19 mouse cellular contexts compared by ENCODE assay signal in the genomic region with DNA sequence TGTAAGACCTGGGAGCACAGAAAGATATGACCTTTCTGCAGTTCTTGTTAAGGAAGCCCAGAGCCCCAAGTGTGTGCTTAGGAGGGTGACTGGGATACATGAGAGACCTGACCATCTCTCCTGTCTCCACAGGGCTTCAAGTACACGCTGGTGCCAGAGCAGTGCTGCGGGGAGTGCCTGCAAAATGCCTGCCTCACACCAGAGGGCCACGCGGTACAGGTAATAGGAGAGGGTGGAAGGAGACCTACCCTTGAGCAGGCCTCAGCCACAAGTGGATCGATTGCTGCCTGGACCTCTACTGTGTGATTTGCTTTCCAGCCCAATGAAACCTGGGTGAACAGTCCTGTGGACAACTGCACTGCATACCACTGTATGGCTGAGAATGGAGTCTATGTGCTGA. TPM values are rescaled to one million over a fixed set of nuclear protein-coding genes. Genes with fewer than 3 reads are reported as not detected.
A peak's percentile ranks its signal among the peaks of the same experiment; 100 is the strongest.
DNase-seq lines count a peak whose midpoint lies in the region; ATAC-seq and TF ChIP-seq lines count a peak whose summit lies in the region.
"Had no signal": no experiment of that assay in that cellular context is flagged by ENCODE, and none has a peak within 500 bp of the region (broad histone marks: within the 10 kb centered on the region; RNA-seq: fewer than 3 reads in every experiment).

No protein-coding gene starts in this region.

- H3K4me3 ChIP-seq in forebrain, postnatal 0 days (ENCODE audit: low read depth, low read length), result no peak overlapping the region
- H3K4me3 ChIP-seq in forebrain, embryonic 13.5 days, result no peak overlapping the region
- H3K4me3 ChIP-seq: heart, embryonic 12.5 days; hindbrain, embryonic 13.5 days had no signal

- intact Hi-C loops in left cerebral cortex, postnatal 4 days (cut with DNase I), result no loop called here
- intact Hi-C loops in left cerebral cortex, postnatal 25 days (cut with DNase I), result no loop called here

- no peak for DNase-seq in forebrain, postnatal 0 days
- DNase-seq in left cerebral cortex, postnatal 4 days, result peak; percentile 19
- DNase-seq in left cerebral cortex, postnatal 25 days (ENCODE audit: low spot score in 2 of 2), result no peak
- peak; percentile 26 for DNase-seq in 416B (ENCODE audit: low read depth)
- peak; percentile 11 for DNase-seq in brain, adult 2 months (ENCODE audit: low read depth, low spot score)
- no peak for DNase-seq in embryo, embryonic 9.5 days (ENCODE audit: extremely low spot score)
- DNase-seq in urinary bladder, adult 2 months (ENCODE audit: low spot score), result no peak
- DNase-seq: adrenal gland, adult 8-10 months; cerebellum, adult 18-20 months; embryo, embryonic 11 days; lung, postnatal 10 days had no signal

- H3K36me3 ChIP-seq in forebrain, postnatal 0 days (ENCODE audit: insufficient read depth), result peaks cover 27% of the 10 kb centered on the region
- H3K36me3 ChIP-seq in forebrain, embryonic 13.5 days (ENCODE audit: poor library complexity, severe bottlenecking), result peaks cover 34% of the 10 kb centered on the region

- H3K4me2 ChIP-seq in forebrain, postnatal 0 days (ENCODE audit: low read depth), result no peak overlapping the region
- H3K4me2 ChIP-seq in forebrain, embryonic 13.5 days, result no peak overlapping the region
- H3K4me2 ChIP-seq: heart, embryonic 12.5 days; hindbrain, embryonic 13.5 days; midbrain, embryonic 11.5 days had no signal

- 85% methylated on average over 5 of the region's 5 CpGs for WGBS in forebrain, postnatal 0 days
- 81% methylated on average over 5 of the region's 5 CpGs for WGBS in forebrain, embryonic 13.5 days

- H3K4me1 ChIP-seq in forebrain, postnatal 0 days (ENCODE audit: insufficient read depth), result no peaks in the 10 kb centered on the region
- H3K4me1 ChIP-seq in forebrain, embryonic 13.5 days, result no peaks in the 10 kb centered on the region
- H3K4me1 ChIP-seq: heart, embryonic 12.5 days; hindbrain, embryonic 13.5 days had no signal

- no peak overlapping the region for H3K9ac ChIP-seq in forebrain, postnatal 0 days
- no peak overlapping the region for H3K9ac ChIP-seq in forebrain, embryonic 13.5 days
- H3K9ac ChIP-seq: heart, embryonic 12.5 days; hindbrain, embryonic 13.5 days had no signal

- no peak overlapping the region for H3K27ac ChIP-seq in forebrain, postnatal 0 days (ENCODE audit: low read depth, low read length)
- no peak overlapping the region for H3K27ac ChIP-seq in forebrain, embryonic 13.5 days
- H3K27ac ChIP-seq: hindbrain, embryonic 13.5 days had no signal

- H3K9me3 ChIP-seq in forebrain, postnatal 0 days (ENCODE audit: low read length), result no peaks in the 10 kb centered on the region
- H3K9me3 ChIP-seq in forebrain, embryonic 13.5 days (replicated peaks), result no peaks in the 10 kb centered on the region
- H3K9me3 ChIP-seq: heart, embryonic 12.5 days; hindbrain, embryonic 13.5 days had no signal

- peak; percentile 29; the same call in 1 of the 2 replicates for TF ChIP-seq CTCF in forebrain, postnatal 0 days (IDR thresholded peaks at IDR 0.05; ENCODE audit: low read depth)

- H3K27me3 ChIP-seq in forebrain, postnatal 0 days (ENCODE audit: insufficient read depth, low read length), result no peaks in the 10 kb centered on the region
- H3K27me3 ChIP-seq in forebrain, embryonic 13.5 days, result no peaks in the 10 kb centered on the region
- H3K27me3 ChIP-seq: hindbrain, embryonic 13.5 days; Patski had no signal

- 0 out of 2 replicates have a peak, but pooled peaks have one; percentile 12 for ATAC-seq in forebrain, postnatal 0 days
- no peak for ATAC-seq in forebrain, embryonic 13.5 days
- ATAC-seq: Patski had no signal

RNA-seq across cellular contexts. Expression of gene Muc5b, which starts 31.7 kb away (rescaled TPM):
- under 0.01 TPM in 1 of 2 replicates, not detected in the other for total RNA-seq in forebrain, postnatal 0 days (2014; rRNA removed)
- 0.01 TPM in 1 of 2 replicates, not detected in the other for polyA plus RNA-seq in forebrain, postnatal 0 days (2015; fragmentation: Nextera tagmentation; extraction: Ambion mirVana)
- polyA plus RNA-seq in forebrain, embryonic 13.5 days (2015; fragmentation: Nextera tagmentation; extraction: Ambion mirVana), result 0.03 and 0.05 TPM in 2 replicates
- not detected for total RNA-seq in left cerebral cortex, postnatal 4 days (2021)
- total RNA-seq in left cerebral cortex, postnatal 25 days (2021), result not detected
- polyA plus RNA-seq in urinary bladder, adult 2 months (2012; rRNA removed), result not detected in 2 replicates
- total RNA-seq: adrenal gland, adult 8-10 months; layer of hippocampus, postnatal 14 days had no signal
- polyA plus RNA-seq: limb, embryonic 11.5 days; neural tube, embryonic 11.5 days; Patski had no signal

RNA-seq across cellular contexts. Expression of gene Tollip, which starts 47.8 kb away (rescaled TPM):
- 73.4 and 89.8 TPM in 2 replicates for total RNA-seq in forebrain, postnatal 0 days (2014; rRNA removed)
- polyA plus RNA-seq in forebrain, postnatal 0 days (2015; fragmentation: Nextera tagmentation; extraction: Ambion mirVana), result 64.5 and 78.3 TPM in 2 replicates
- polyA plus RNA-seq in forebrain, embryonic 13.5 days (2015; fragmentation: Nextera tagmentation; extraction: Ambion mirVana), result 66.4 and 75.2 TPM in 2 replicates
- 10 to 100 TPM; 77.1 to 81.7 TPM for total RNA-seq in left cerebral cortex, postnatal 4 days (2021)
- total RNA-seq in left cerebral cortex, postnatal 25 days (2021), result 100 to 1,000 TPM; 138 to 140 TPM
- 47.1 and 47.7 TPM in 2 replicates for polyA plus RNA-seq in urinary bladder, adult 2 months (2012; rRNA removed)

Comparison
In these comparisons a context has a peak if more than half of its experiments do, and no peak if none do; other contexts are left out.
1. DNase-seq: peak in left cerebral cortex, postnatal 4 days (single experiment), 416B (single experiment) and brain, adult 2 months (single experiment); none in forebrain, postnatal 0 days (single experiment), left cerebral cortex, postnatal 25 days (0 of 2), embryo, embryonic 9.5 days (single experiment) and urinary bladder, adult 2 months (single experiment).